Mouse (Mus musculus) E14TG2a.4 (cell line): ENCODE measurements around the gene Itgb4.

ENCODE experiments used
- CTCF ChIP-seq: conservative IDR thresholded peaks from 2 replicates; pipeline ENCODE4 v1.5.1; 2014; ENCODE audit warnings: low read length
- NANOG ChIP-seq: IDR thresholded peaks from 2 replicates; pipeline ENCODE4 v1.6.1; 2014; ENCODE audit warnings: borderline replicate concordance, low read length, mixed read lengths
- POU5F1 ChIP-seq: IDR thresholded peaks from 2 replicates; pipeline ENCODE4 v1.6.1; 2014; ENCODE audit warnings: low read length, borderline replicate concordance

- no peak for TF ChIP-seq CTCF
- TF ChIP-seq POU5F1, result no peak
- no peak for TF ChIP-seq NANOG
Observed at GRCm38 (mm10) chr11:115945247-115945646, 29.3 kb upstream of the Itgb4 start.
